Mouse (Mus musculus) CD4-positive, CD25-positive, alpha-beta regulatory T cell, adult 4 months (primary cell): ENCODE measurements around the gene Ntng1. TPM values are rescaled to one million over a fixed set of nuclear protein-coding genes. Genes with fewer than 3 reads are reported as not detected.
A peak's percentile ranks its signal among the peaks of the same experiment; 100 is the strongest.
"Not testable (repeated sequence)": the region's sequence is repeated elsewhere in the genome, so short reads cannot be mapped to it uniquely, and the experiment has no call there.

Experiments
- ATAC-seq: one replicate; pipeline ENCODE4 v1.8.0; 2017
- polyA plus RNA-seq, 2 experiments: library from polyadenylated mRNA; unstranded; fragments of 100-300 nt; shearing (Covaris generic); gene quantifications; one replicate each; pipeline ENCODE4 v1.2.1; 2017

Gene Ntng1
- polyA plus RNA-seq, 2 experiments from 2014 or later, result not detected

GRCm38 (mm10) chr3:109772120-109772519 lies 371.7 kb downstream of the Ntng1 start:
- no peak for ATAC-seq

GRCm38 (mm10) chr3:109766939-109767338 lies 376.9 kb downstream of the Ntng1 start:
- no peak for ATAC-seq

- no peak for ATAC-seq
These were observed 378.2 kb downstream of the Ntng1 start for GRCm38 (mm10) chr3:109765608-109766007.

GRCm38 (mm10) chr3:109765141-109765540 lies 378.7 kb downstream of the Ntng1 start:
- ATAC-seq, result no peak

DNA sequence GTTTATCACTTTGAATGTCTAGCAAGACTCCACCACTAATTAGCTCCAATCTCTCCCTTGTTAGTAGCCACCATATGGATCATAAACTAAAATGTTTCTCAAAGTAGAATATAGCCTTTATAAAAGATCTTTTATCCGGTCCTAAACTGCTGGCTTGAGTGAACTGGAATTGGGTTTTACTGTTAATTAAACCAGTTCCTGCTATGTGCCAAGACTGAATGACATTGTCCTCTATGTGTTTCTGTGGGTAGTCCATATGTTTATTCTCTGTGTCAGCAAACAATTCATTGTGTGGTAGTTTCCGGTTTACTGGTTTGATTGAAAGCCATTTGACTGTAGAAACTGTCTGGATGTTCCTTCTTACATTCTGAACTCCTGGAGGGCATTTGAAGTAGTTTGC lies 387.4 kb downstream of the Ntng1 start:
- ATAC-seq, result no peak

DNA sequence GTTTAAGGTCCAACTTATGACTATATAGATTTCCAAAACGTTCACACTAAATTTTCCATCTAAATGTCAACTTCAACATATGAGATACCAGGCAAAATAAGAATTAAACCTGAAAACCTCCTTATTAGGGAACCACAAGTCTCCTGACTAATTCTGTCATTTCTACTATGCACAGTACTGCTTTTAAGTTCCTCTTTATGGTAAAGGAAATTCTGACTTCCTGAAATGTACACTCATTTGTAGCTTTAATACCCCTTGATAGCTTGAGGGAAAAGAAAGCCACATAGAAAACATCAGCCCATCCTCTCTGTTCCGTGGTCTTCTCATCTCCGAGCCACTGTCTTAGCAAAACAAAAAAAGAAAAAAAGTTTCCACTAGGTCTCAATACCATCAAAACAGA lies 396.2 kb downstream of the Ntng1 start:
- not testable (repeated sequence) for ATAC-seq

- ATAC-seq, result no peak
These were observed 403.2 kb downstream of the Ntng1 start for GRCm38 (mm10) chr3:109740466-109741102.

DNA sequence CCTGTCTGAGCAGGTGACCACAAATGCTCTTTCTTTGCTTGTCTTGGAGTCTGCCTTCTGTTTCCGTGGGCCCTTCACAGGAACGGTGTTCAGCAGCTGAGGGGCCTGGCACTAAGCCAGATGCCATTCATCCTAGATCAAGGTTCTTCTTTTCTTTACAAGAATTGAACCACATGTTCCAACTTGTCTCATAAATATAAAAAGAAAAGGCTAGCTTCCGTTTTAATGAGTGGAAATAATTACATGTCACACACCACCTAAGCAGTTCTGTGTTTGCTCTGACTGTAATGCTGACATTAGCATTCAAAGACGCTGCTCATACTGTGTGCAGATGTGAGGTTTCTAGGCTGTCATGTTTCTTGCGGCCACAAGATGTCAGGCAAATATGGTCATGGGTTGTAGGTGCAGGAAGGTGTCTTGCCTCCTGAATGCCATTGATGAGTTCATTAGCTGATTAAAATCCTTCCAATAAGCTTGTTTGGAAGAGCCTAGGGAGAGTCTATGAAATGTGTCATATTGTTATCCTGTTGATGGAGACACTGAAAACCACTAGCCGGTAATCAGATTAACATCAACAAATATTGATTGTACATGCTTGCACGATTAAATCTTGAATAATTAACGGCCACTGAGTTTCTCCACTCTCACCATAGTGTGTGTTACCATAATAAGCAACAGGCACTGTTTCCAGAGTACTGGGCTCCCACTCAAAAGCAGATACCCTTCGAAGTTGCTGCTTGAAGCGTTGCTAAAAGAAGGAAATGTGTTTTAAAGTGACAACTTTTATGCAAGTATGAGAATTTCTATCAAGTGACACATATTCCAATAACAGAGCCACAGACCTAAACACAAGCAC lies 411.3 kb downstream of the Ntng1 start:
- peak; percentile 83 for ATAC-seq

GRCm38 (mm10) chr3:109731592-109732230 lies 412.1 kb downstream of the Ntng1 start:
- no peak for ATAC-seq

Other genes with a start within 250 kb of the Ntng1 start
- gene Prmt6, start 107.0 kb upstream of the Ntng1 start, polyA plus RNA-seq, result 1 to 10 TPM; 3.7 to 5.1 TPM